Mouse (Mus musculus) monocyte, adult 5-6 weeks (primary cell): ENCODE measurements around the gene Aurka. TPM values are rescaled to one million over a fixed set of nuclear protein-coding genes. Genes with fewer than 3 reads are reported as not detected.

Experiments used
- ATAC-seq: fragments of 153-309, 156-312 bp; replicated peaks from 2 replicates; pipeline ENCODE4 v1.8.0; 2017; ENCODE audit warnings: mild to moderate bottlenecking; ENCODE audit not compliant: low TSS enrichment, insufficient number of reproducible peaks, severe bottlenecking, poor library complexity, low FRiP score
- total RNA-seq: library from RNA; stranded (forward); fragments of 200-1000, 200-491, 200-594 nt; gene quantifications from 3 replicates; pipeline ENCODE4 v1.2.3, GENCODE M21; 2017

Gene Aurka
- total RNA-seq, 1 experiment from 2014 or later, result 6.5 TPM

GRCm38 (mm10) chr2:172392041-172392521 is 21.7 kb upstream of the Aurka start:
- ATAC-seq, result no peak

- ATAC-seq, result no peak
Observed at GRCm38 (mm10) chr2:172390341-172390740, 20.0 kb upstream of the Aurka start.

GRCm38 (mm10) chr2:172384715-172385114 is 14.4 kb upstream of the Aurka start:
- no peak for ATAC-seq

DNA sequence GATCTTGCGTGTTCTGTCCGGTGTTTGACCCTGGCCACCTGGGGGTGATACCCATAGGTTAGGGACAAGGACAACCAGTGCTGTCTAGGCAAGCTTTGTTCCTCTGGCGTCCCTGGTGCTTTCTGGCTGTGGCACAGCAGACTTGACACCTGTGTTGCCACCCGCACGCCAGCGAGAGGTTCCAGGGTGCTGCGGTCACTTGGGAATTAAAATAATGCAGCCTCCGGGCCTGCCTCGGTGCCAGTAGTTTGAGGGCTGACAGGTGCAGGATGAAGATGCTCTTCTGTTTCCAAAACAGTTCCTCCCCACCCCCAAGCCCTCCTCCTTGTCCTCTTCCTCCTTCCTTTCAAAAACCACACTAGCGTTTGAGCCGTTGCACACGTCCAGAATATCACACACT is 11.6 kb upstream of the Aurka start:
- no peak for ATAC-seq

DNA sequence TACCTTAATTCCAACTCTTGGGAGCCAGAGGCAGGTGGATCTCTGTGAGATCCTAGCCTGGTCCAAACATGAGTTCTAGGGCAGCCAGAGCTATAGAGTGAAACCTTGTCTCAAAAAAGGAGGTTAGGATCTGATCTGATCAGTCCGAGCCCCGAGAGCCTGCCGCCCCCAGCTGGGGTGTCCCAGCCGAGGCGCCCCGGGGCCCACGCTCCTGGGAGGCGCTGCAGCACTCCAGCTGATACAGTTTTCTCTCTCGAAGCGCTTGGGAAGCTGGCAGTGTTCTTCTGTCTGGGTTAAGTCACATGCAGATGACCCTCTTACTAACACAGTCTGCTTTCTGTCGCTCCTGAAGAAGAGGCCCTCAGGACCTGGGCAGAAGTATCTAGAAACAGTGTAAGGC is 11.0 kb upstream of the Aurka start:
- ATAC-seq, result no peak

DNA sequence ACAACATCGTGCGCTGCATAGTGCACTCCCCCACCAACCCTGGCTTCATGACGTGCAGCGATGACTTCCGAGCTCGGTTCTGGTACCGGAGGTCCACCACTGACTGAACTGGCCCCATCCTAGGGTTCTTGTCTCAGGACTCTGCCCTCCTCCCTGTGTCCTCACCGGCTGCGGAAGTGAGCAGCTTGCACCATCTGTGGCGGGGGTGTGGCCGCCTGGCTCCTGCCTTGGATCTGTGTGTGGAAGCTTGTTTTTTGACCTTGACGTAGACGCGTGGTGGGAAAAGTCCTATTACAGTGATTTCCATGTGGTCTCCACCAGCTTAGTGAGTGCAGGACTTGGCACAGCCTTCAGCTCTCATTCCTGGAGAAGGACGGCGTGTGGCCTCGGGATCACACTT is 10.2 kb upstream of the Aurka start:
- no peak for ATAC-seq

DNA sequence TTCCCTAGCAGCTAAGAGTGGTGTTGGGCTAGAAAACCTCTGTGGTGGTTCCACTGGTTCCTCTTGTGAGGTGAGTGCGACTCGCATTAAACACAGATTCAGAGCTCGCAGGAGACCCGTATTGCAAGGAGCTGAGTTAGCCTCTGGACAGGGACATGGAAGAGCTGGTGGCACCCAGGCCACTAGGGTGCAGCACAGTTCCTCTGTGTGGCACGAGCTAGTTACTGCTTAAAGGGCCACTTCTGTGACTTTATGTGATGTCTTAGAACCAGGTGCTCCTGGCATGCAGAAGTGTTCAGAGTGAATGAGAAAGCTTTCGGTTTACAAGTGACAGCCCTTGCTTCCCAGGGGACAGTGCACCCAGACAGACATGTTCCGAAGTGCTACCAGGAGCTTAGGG is 8.0 kb upstream of the Aurka start:
- ATAC-seq, result peak; percentile 58

DNA sequence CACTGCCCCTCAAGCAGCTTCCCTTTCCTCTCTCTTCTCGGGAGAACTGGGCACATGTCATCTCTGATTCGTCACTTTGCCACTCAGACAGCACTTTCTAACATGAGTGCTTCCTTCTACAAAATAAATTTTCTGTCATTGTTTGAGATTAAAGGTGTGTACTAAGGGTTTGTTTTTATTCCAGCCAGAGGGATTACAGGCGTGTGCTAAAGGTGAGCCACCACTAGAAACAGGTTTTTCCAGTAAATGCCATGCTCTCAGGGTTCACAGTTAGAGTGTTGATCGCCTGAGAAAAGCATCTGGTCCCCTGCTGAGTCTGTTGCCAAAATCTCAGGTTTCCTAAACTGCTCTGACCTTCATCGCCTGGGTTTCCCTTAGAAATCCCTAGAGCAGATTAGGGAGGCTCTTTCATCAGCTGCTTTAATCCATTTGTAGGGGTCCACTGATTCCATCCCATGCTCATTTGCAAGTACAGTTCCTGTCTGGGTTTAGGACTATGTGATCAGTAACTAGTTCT is 6.7 kb upstream of the Aurka start:
- ATAC-seq, result no peak

- ATAC-seq, result no peak
Observed at GRCm38 (mm10) chr2:172376551-172376950, 6.2 kb upstream of the Aurka start.

DNA sequence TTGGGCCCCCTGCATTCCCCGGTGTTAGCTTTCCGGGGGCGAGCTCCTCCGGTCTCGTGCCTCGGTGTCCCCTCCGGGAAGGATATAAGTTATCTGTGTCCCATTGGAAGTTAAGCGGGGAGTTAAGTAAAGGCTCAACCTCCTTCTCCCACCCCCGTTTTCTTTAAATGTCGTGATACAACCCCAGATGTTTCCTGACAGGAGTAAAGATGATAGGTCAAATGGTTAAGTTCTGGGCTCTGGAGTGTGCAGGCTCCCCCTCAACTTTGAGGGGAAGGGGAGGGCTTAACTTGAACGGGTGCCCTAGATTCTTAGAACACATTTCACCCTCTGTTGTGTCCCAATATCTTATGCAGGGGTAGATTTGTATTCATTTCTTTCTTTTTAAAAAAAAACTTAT is 923 bp upstream of the Aurka start:
- no peak for ATAC-seq

DNA sequence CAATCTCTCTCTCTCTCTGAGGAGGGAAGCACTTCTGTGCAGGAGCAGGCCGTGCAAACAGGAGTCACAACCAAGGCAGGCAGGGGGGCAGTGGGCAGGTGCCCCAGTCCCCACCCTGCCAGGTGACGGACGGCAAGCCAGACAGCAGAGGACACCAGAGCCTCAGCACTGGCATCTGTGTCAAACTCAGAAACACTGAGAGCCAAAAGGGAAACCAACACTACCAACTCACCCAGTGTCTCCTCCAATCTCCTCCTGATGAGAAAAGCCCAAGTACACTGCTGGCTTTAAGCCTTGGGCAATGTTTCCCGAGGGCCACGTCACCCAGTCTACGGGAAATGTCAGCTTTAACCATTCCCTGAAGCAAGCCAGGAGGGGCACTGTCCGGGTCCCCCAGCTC is 7.2 kb downstream of the Aurka start:
- ATAC-seq, result no peak

- no peak for ATAC-seq
Observed at GRCm38 (mm10) chr2:172355833-172356232, 14.5 kb downstream of the Aurka start.

- ATAC-seq, result no peak
Observed at GRCm38 (mm10) chr2:172354761-172355160, 15.6 kb downstream of the Aurka start.

DNA sequence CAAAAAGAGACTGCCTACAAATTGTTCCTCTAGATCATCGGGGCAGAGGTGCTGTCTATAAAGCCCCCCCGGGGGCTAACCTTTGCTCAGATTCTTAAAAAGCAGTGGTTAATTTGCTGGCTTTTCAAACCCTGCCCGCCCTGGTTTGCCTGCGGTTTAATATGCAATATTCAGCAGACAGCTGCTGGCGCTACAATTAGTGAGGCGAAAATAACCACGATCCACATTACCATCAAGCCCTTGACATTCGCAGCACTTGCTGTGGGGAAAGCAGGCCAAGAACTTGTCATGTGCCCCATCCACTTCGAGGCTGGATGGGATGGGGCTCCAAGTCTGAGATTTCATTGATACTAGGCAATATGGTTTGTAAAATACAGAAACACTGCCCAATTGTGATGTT is 17.1 kb downstream of the Aurka start:
- ATAC-seq, result no peak

DNA sequence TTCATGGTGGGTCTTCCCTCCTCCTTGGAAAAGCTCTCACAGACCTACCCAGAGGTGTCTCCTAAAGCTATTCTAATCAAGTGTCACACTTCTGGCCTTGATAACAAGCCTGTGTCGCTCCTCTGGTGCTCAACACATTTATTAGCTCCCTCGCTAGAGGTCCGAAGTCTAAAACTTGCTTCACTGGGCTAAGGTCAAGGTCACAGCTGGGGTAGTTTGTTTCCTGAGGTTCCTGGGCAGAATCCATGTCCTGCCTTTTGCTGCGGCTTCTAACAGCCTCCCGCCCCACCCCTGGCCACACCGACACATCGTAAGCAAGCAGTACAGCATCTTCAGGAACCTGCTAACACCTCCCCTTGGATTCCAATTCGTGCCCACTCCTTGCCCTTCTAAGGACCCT is 19.6 kb downstream of the Aurka start:
- ATAC-seq, result no peak

- ATAC-seq, result no peak
Observed at GRCm38 (mm10) chr2:172349776-172350175, 20.6 kb downstream of the Aurka start.

- ATAC-seq, result no peak
Observed at GRCm38 (mm10) chr2:172348297-172348950, 21.9 kb downstream of the Aurka start.

- no peak for ATAC-seq
Observed at GRCm38 (mm10) chr2:172346933-172347611, 23.3 kb downstream of the Aurka start.

DNA sequence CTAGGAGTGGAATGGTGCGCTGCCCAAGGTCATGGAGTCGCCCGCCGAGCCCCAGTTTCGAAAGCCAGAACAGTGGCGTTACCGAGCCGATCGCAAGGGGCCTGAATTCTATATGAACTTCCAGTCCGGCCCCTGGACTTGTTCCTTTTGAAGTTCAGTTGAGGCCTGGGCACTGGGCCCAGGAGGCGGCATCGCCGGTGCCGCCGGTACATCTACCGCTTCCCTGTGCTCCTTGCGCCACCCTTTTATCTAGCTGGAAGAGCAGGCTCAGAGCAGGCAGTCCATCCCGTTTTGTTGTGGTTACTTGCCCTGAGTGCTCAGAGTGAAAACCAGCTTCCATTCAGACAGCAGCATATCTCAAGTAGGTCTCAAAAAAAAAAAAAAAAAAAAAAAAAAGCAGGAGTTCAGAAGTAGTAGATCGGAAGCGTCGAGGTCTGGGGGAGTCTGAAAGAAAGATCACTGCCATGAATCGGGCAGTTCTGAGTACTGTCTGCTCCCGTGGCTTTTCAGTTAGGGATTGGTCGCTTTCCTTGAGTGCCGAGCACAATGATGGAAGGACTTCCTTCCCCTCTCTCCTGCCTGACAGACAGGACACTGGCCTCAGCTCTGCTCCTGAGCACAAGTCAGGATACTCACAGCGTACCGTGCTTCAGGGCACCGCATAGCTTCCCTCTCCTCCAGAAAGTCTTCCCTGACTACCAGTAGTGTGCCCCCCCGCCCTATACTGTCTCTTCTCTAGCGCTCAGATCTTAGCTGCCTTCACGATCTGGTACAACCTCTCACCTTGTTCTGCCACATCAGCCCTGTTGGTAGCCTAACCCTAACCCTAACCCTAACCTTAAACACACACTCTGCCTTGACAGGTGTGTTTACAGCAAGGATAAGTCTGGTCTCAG is 24.1 kb downstream of the Aurka start:
- no peak for ATAC-seq
